Mouse (Mus musculus): ENCODE data around the gene Srd5a3. TPM values are rescaled to one million over a fixed set of nuclear protein-coding genes. Genes with fewer than 3 reads are reported as not detected.

Srd5a3 gene
- polyA plus RNA-seq, 1 experiment: 12.0 TPM

DNA sequence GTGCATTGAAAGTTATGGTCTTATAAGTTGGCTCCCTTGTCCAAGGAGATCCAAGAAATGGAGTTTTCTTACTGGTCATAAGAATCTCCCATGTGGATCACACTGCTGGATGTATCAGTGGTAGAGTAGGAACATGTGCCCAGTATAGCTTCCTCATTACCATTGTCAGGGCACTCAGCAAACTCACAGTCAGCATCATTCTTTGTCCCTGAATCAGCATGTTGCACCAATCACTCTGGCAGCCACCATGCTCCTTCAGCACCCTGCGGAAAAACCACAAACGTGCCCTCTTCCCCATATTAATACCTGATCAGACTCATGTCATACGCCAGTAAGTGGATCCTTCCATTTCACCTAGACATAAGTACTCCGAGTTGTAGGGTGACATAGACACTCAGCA lies 35.0 kb downstream of the Srd5a3 start:
- no peak overlapping the region for H3K4me2 ChIP-seq (ENCODE audit: low read depth)
- H3K36me3 ChIP-seq (ENCODE audit: control insufficient read depth, insufficient read depth): no peaks in the 10 kb centered on the region
- TF ChIP-seq CEBPB (IDR thresholded peaks at IDR 0.05; ENCODE audit: insufficient read depth, poor library complexity, severe bottlenecking) (no peak), SRF (IDR thresholded peaks at IDR 0.05; ENCODE audit: control insufficient read depth, insufficient read length, low read depth) (no peak), TCF3 (IDR thresholded peaks at IDR 0.05; ENCODE audit: insufficient read length, low read depth) (no peak), TCF12 (IDR thresholded peaks at IDR 0.05; ENCODE audit: insufficient read depth, poor library complexity, severe bottlenecking) (no peak), POLR2AphosphoS2 (IDR thresholded peaks at IDR 0.05; ENCODE audit: insufficient read length, low read depth) (no peak), MAX (IDR thresholded peaks at IDR 0.05; ENCODE audit: low read depth) (no peak), USF1 (IDR thresholded peaks at IDR 0.05; ENCODE audit: low read depth) (no peak), MYOG (IDR thresholded peaks at IDR 0.05; ENCODE audit: control insufficient read depth in 1 of 3, insufficient read depth in 1 of 3, insufficient read length in 2 of 3, low read depth in 2 of 3) (no peak), POLR2A (IDR thresholded peaks at IDR 0.05; ENCODE audit: insufficient read length, low read depth) (no peak), MYOD1 (IDR thresholded peaks at IDR 0.05; ENCODE audit: control insufficient read depth in 1 of 3, insufficient read length in 2 of 3, low read depth in 2 of 3) (no peak), REST (IDR thresholded peaks at IDR 0.05; ENCODE audit: insufficient read depth, insufficient read length) (no peak), E2F4 (IDR thresholded peaks at IDR 0.05; ENCODE audit: insufficient read depth) (no peak)
- H3K79me2 ChIP-seq (ENCODE audit: control insufficient read depth, insufficient read depth): no peaks in the 10 kb centered on the region
- no peaks in the 10 kb centered on the region for H3K27me3 ChIP-seq (ENCODE audit: control insufficient read depth, insufficient read depth, insufficient read length)
- H3ac ChIP-seq (ENCODE audit: control insufficient read depth, insufficient read length): no peak overlapping the region
- H3K4me3 ChIP-seq: no peak overlapping the region

GRCm38 (mm10) chr5:76176411-76176810 lies 36.3 kb downstream of the Srd5a3 start:
- no peak overlapping the region for H3ac ChIP-seq (ENCODE audit: control insufficient read depth, insufficient read length)
- H3K4me2 ChIP-seq (ENCODE audit: low read depth): no peak overlapping the region
- H3K27me3 ChIP-seq (ENCODE audit: control insufficient read depth, insufficient read depth, insufficient read length): no peaks in the 10 kb centered on the region
- TF ChIP-seq POLR2A (IDR thresholded peaks at IDR 0.05; ENCODE audit: insufficient read length, low read depth) (no peak), POLR2AphosphoS2 (IDR thresholded peaks at IDR 0.05; ENCODE audit: insufficient read length, low read depth) (no peak), TCF3 (IDR thresholded peaks at IDR 0.05; ENCODE audit: insufficient read length, low read depth) (no peak), MYOG (IDR thresholded peaks at IDR 0.05; ENCODE audit: control insufficient read depth in 1 of 3, insufficient read depth in 1 of 3, insufficient read length in 2 of 3, low read depth in 2 of 3) (no peak), SRF (IDR thresholded peaks at IDR 0.05; ENCODE audit: control insufficient read depth, insufficient read length, low read depth) (no peak), USF1 (IDR thresholded peaks at IDR 0.05; ENCODE audit: low read depth) (no peak), MAX (IDR thresholded peaks at IDR 0.05; ENCODE audit: low read depth) (no peak), MYOD1 (IDR thresholded peaks at IDR 0.05; ENCODE audit: control insufficient read depth in 1 of 3, insufficient read length in 2 of 3, low read depth in 2 of 3) (no peak), CEBPB (IDR thresholded peaks at IDR 0.05; ENCODE audit: insufficient read depth, poor library complexity, severe bottlenecking) (no peak)
- no peak overlapping the region for H3K4me3 ChIP-seq
- no peaks in the 10 kb centered on the region for H3K36me3 ChIP-seq (ENCODE audit: control insufficient read depth, insufficient read depth)
- no peaks in the 10 kb centered on the region for H3K79me2 ChIP-seq (ENCODE audit: control insufficient read depth, insufficient read depth)

- no peak overlapping the region for H3ac ChIP-seq (ENCODE audit: control insufficient read depth, insufficient read length)
- no peak overlapping the region for H3K4me3 ChIP-seq
- H3K79me2 ChIP-seq (ENCODE audit: control insufficient read depth, insufficient read depth): no peaks in the 10 kb centered on the region
- H3K27me3 ChIP-seq (ENCODE audit: control insufficient read depth, insufficient read depth, insufficient read length): no peaks in the 10 kb centered on the region
- TF ChIP-seq REST (IDR thresholded peaks at IDR 0.05; ENCODE audit: insufficient read depth, insufficient read length) (no peak), E2F4 (IDR thresholded peaks at IDR 0.05; ENCODE audit: insufficient read depth) (no peak)
- H3K4me2 ChIP-seq (ENCODE audit: low read depth): no peak overlapping the region
- no peaks in the 10 kb centered on the region for H3K36me3 ChIP-seq (ENCODE audit: control insufficient read depth, insufficient read depth)
These were observed 36.8 kb downstream of the Srd5a3 start for GRCm38 (mm10) chr5:76176841-76177240.

DNA sequence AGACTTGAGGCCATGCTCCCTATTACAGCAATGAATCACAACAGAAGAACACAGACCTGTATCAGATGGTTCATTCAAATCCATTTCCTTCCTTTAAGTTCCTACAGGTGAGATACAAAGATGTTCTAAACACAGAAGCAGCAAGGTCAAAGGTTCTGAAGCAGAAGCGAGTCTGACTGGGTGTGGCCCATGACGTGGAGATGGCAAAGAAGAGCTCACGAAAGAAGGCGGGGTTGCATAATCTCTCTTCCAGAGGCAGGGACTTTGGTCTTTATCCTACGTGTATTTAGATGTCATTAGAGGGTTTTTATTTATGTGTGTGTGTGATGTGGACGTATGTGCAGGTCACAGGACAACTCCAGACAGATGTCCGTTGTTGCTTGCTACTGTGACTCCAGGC lies 37.6 kb downstream of the Srd5a3 start:
- no peak overlapping the region for H3K4me2 ChIP-seq (ENCODE audit: low read depth)
- H3K36me3 ChIP-seq (ENCODE audit: control insufficient read depth, insufficient read depth): no peaks in the 10 kb centered on the region
- no peaks in the 10 kb centered on the region for H3K27me3 ChIP-seq (ENCODE audit: control insufficient read depth, insufficient read depth, insufficient read length)
- TF ChIP-seq REST (IDR thresholded peaks at IDR 0.05; ENCODE audit: insufficient read depth, insufficient read length) (no peak), TCF12 (IDR thresholded peaks at IDR 0.05; ENCODE audit: insufficient read depth, poor library complexity, severe bottlenecking) (no peak), MYOD1 (IDR thresholded peaks at IDR 0.05; ENCODE audit: control insufficient read depth in 1 of 3, insufficient read length in 2 of 3, low read depth in 2 of 3) (no peak), POLR2A (IDR thresholded peaks at IDR 0.05; ENCODE audit: insufficient read length, low read depth) (no peak), E2F4 (IDR thresholded peaks at IDR 0.05; ENCODE audit: insufficient read depth) (no peak), USF1 (IDR thresholded peaks at IDR 0.05; ENCODE audit: low read depth) (no peak), SRF (IDR thresholded peaks at IDR 0.05; ENCODE audit: control insufficient read depth, insufficient read length, low read depth) (no peak), TCF3 (IDR thresholded peaks at IDR 0.05; ENCODE audit: insufficient read length, low read depth) (no peak), CEBPB (IDR thresholded peaks at IDR 0.05; ENCODE audit: insufficient read depth, poor library complexity, severe bottlenecking) (no peak), MAX (IDR thresholded peaks at IDR 0.05; ENCODE audit: low read depth) (no peak), POLR2AphosphoS2 (IDR thresholded peaks at IDR 0.05; ENCODE audit: insufficient read length, low read depth) (no peak), MYOG (IDR thresholded peaks at IDR 0.05; ENCODE audit: control insufficient read depth in 1 of 3, insufficient read depth in 1 of 3, insufficient read length in 2 of 3, low read depth in 2 of 3) (no peak)
- no peak overlapping the region for H3ac ChIP-seq (ENCODE audit: control insufficient read depth, insufficient read length)
- no peaks in the 10 kb centered on the region for H3K79me2 ChIP-seq (ENCODE audit: control insufficient read depth, insufficient read depth)
- no peak overlapping the region for H3K4me3 ChIP-seq

- Histone ChIP-seq H3K36me3 (ENCODE audit: control insufficient read depth, insufficient read depth) (no peaks in the 10 kb centered on the region), H3K4me3 (no peak overlapping the region), H3K79me2 (ENCODE audit: control insufficient read depth, insufficient read depth) (no peaks in the 10 kb centered on the region), H3K27me3 (ENCODE audit: control insufficient read depth, insufficient read depth, insufficient read length) (no peaks in the 10 kb centered on the region), H3ac (ENCODE audit: control insufficient read depth, insufficient read length) (no peak overlapping the region), H3K4me2 (ENCODE audit: low read depth) (no peak overlapping the region)
- TF ChIP-seq TCF3 (IDR thresholded peaks at IDR 0.05; ENCODE audit: insufficient read length, low read depth) (no peak), MAX (IDR thresholded peaks at IDR 0.05; ENCODE audit: low read depth) (no peak)
These were observed 39.1 kb downstream of the Srd5a3 start for GRCm38 (mm10) chr5:76179171-76179570.

Data from myocyte (in vitro differentiated cells).